Mouse (Mus musculus) colon, adult 2 months (tissue): ENCODE data around the gene Galnt15. TPM values are rescaled to one million over a fixed set of nuclear protein-coding genes. Genes with fewer than 3 reads are reported as not detected.

Source experiments
- polyA plus RNA-seq: library from polyadenylated mRNA; depleted of rRNA; stranded (reverse); fragments of >200 nt; gene quantifications from 2 replicates; pipeline ENCODE4 v1.2.3, GENCODE M21; 2012; rRNA removed

Gene Galnt15
- 2.5 and 3.3 TPM in 2 replicates for polyA plus RNA-seq

DNA sequence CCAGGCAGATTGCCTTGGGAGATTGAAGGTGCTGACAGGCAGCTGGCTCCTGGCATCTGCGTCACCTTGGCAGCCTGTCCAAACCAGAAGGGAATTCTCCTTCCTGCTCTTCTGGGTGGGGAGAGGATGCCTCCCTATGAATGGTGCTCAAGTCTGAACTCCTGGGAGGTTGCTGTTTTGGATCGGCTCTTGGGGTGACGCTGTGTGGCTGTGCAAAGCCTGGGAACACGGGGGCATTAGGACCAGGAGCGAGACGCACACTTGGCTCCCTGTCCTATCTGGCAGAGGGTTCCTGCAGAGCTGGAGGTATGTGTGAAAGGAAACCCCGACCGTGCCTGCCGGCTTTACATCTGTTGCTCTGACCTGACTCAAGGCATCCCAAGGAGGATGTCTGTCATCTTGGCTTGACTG, at the start of gene Galnt15:
Gene Galnt15, plus strand, starts transcription at position 309 of the 411 bp plus-strand sequence.

GRCm38 (mm10) chr14:32084761-32085485, 56.1 kb downstream of the Galnt15 start, which contains the start of gene Oxnad1:
TSS of gene Oxnad1 (plus strand) at chr14:32085374.

GRCm38 (mm10) chr14:32085486-32086201, 56.9 kb downstream of the Galnt15 start, which contains the start of gene Dph3:
TSS of gene Dph3 (minus strand) at chr14:32085729.

Other genes starting within 250 kb of the Galnt15 start
- gene Ankrd28, start 198.3 kb upstream of the Galnt15 start, polyA plus RNA-seq: 3.2 and 3.4 TPM in 2 replicates
- gene Oxnad1, start 56.4 kb downstream of the Galnt15 start, polyA plus RNA-seq: 20.1 and 22.0 TPM in 2 replicates
- gene Dph3, start 56.7 kb downstream of the Galnt15 start, polyA plus RNA-seq: 12.5 and 13.0 TPM in 2 replicates
- gene Msmb, start 113.0 kb downstream of the Galnt15 start, polyA plus RNA-seq: not detected in 2 replicates
- 20.7 and 22.3 TPM in 2 replicates for gene Ncoa4, start 130.9 kb downstream of the Galnt15 start, polyA plus RNA-seq
- gene Timm23, start 172.9 kb downstream of the Galnt15 start, polyA plus RNA-seq: 174 and 204 TPM in 2 replicates
- gene Parg, start 173.0 kb downstream of the Galnt15 start, polyA plus RNA-seq: 4.0 and 4.2 TPM in 2 replicates